ENCODE assay signal across 8 mouse cellular contexts in genomic region chr11:88471981-88472647, GRCm38 (mm10).
DNase-seq lines count a peak whose midpoint lies in the region; ATAC-seq lines count a peak whose summit lies in the region.

No protein-coding gene starts in this region.

- DNase-seq in heart, embryonic 10.5 days (ENCODE audit: low spot score) = no peak
- DNase-seq in heart, postnatal 36 days = no peak
- DNase-seq in embryo, embryonic 10 days (ENCODE audit: low spot score) = peak; percentile 81
- no peak for DNase-seq in hindbrain, embryonic 14.5 days (ENCODE audit: low spot score)
- DNase-seq in right cerebral cortex, postnatal 4 days = peak; percentile 23
- no peak for DNase-seq in ovary, postnatal 10 days (ENCODE audit: low spot score)
- no peak for DNase-seq in frontal cortex, postnatal 25 days (ENCODE audit: low spot score in 2 of 2)

- no peaks in the 10 kb centered on the region for H3K36me3 ChIP-seq in heart, embryonic 10.5 days
- H3K36me3 ChIP-seq in hindbrain, embryonic 14.5 days (replicated peaks; ENCODE audit: control insufficient read depth, insufficient read depth) = no peaks in the 10 kb centered on the region
- H3K36me3 ChIP-seq in limb, embryonic 13.5 days = no peaks in the 10 kb centered on the region

- no peak overlapping the region for H3K4me2 ChIP-seq in hindbrain, embryonic 14.5 days (replicated peaks)
- H3K4me2 ChIP-seq in limb, embryonic 13.5 days (replicated peaks) = peak overlapping the region; percentile 30

- WGBS in heart, embryonic 10.5 days = 70% methylated on average over 12 of the region's 12 CpGs
- 7% methylated on average over 12 of the region's 12 CpGs for WGBS in hindbrain, embryonic 14.5 days
- WGBS in limb, embryonic 13.5 days = 58% methylated on average over 12 of the region's 12 CpGs

- ATAC-seq in hindbrain, embryonic 14.5 days (ENCODE audit: low FRiP score) = peak; percentile 82
- ATAC-seq in limb, embryonic 13.5 days (ENCODE audit: low FRiP score, low read depth) = no peak

- H3K4me1 ChIP-seq in heart, embryonic 10.5 days = peaks cover 77% of the 10 kb centered on the region
- H3K4me1 ChIP-seq in hindbrain, embryonic 14.5 days (replicated peaks; ENCODE audit: control insufficient read depth, insufficient read depth, low read length) = peaks cover 52% of the 10 kb centered on the region
- peaks cover 46% of the 10 kb centered on the region for H3K4me1 ChIP-seq in limb, embryonic 13.5 days

- intact Hi-C loops in heart, postnatal 36 days (cut with DNase I) = no loop called here

- peak overlapping the region; percentile 76 for H3K27ac ChIP-seq in heart, embryonic 10.5 days
- peak overlapping the region; percentile 51 for H3K27ac ChIP-seq in hindbrain, embryonic 14.5 days
- no peak overlapping the region for H3K27ac ChIP-seq in limb, embryonic 13.5 days

- H3K4me3 ChIP-seq in heart, embryonic 10.5 days = no peak overlapping the region
- no peak overlapping the region for H3K4me3 ChIP-seq in hindbrain, embryonic 14.5 days (replicated peaks; ENCODE audit: low read length)
- no peak overlapping the region for H3K4me3 ChIP-seq in limb, embryonic 13.5 days

- no peak overlapping the region for H3K9ac ChIP-seq in hindbrain, embryonic 14.5 days
- H3K9ac ChIP-seq in limb, embryonic 13.5 days = no peak overlapping the region

- H3K9me3 ChIP-seq in heart, embryonic 10.5 days = no peaks in the 10 kb centered on the region
- H3K9me3 ChIP-seq in hindbrain, embryonic 14.5 days (ENCODE audit: control insufficient read depth, low read length) = no peaks in the 10 kb centered on the region
- no peaks in the 10 kb centered on the region for H3K9me3 ChIP-seq in limb, embryonic 13.5 days

- no peaks in the 10 kb centered on the region for H3K27me3 ChIP-seq in heart, embryonic 10.5 days (ENCODE audit: insufficient read depth, poor library complexity, severe bottlenecking)
- H3K27me3 ChIP-seq in hindbrain, embryonic 14.5 days (ENCODE audit: control insufficient read depth, insufficient read depth, low read length) = no peaks in the 10 kb centered on the region
- H3K27me3 ChIP-seq in limb, embryonic 13.5 days = no peaks in the 10 kb centered on the region

Comparison
In these comparisons a context has a peak if more than half of its experiments do, and no peak if none do; other contexts are left out.
1. DNase-seq: peak in embryo, embryonic 10 days (single experiment) and right cerebral cortex, postnatal 4 days (single experiment); none in heart, embryonic 10.5 days (single experiment), heart, postnatal 36 days (0 of 2), hindbrain, embryonic 14.5 days (single experiment), ovary, postnatal 10 days (single experiment) and frontal cortex, postnatal 25 days (0 of 2).